Mouse (Mus musculus) cerebellum, adult 18-20 months (tissue): Measurements from ENCODE around the gene Hoxd8.

Experiments
- DNase-seq, 2 experiments: peaks; one replicate each; pipeline ENCODE4 v3.0.0; 2021

The Hoxd8 gene

DNA sequence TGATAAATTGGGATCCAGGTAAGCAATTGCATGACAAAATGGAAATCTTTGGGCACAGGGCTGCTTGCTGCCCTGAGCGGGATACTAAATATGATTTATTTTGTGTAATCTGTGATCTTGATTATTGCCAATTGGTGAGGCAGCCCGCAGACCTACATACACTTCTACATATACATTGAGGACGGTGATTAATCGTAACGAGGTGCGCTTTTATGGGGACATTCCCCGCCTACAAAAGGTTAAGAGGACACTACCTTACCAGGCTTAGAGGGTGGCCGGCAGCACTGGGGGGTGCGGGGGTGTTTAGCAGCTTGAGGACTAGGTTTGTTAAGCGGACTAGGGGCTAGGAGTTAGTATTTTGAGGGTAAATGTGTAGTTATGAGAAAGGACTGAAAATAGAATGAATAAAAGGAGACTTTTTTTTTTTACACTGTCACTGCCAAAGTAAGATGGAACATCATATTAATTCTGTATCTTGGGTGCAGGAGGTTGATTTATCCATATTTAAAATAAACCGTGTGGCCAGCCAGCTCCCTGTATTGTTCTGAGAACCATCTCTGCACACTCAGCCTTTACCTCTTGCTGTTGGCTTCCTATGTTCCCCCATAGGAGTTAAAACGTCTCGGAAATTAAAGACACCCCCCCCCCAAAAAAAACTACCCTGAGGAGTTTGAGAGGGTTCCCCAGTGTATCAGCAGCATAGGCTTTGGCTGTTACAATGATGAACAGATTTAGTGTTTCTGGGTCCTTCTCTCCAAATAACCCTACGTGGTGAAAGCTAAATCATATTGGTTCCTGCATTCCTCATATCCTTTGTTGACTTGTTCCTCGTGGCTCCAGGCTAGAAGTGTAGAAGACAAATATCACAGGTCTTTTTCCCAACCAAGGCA is 32.5 kb downstream of the Hoxd8 start:
- no peak for DNase-seq

DNA sequence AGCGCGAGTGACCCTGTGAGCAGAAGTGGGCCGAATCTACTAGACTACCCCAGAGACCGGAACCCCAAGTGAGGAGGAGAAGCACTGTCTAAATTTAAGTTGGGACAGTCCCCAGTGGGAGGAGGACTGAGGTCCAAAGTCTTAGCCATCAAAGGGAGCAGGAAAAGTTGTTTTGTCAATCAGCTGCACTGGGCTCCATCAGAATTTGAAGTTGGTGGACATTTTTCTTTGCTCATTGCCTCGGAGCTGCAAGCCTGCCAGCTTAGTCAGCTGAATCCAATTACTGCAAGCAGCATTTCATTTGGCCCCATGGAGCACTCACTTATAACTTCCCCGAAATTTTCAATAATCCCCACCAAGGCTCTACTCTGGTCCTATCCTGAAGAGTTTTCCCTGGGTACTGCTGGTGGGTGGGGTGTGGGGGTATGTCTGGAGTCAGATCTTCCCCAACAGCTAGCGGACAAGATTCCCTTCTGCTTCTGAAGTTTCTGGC is 33.2 kb downstream of the Hoxd8 start:
- DNase-seq: no peak

DNA sequence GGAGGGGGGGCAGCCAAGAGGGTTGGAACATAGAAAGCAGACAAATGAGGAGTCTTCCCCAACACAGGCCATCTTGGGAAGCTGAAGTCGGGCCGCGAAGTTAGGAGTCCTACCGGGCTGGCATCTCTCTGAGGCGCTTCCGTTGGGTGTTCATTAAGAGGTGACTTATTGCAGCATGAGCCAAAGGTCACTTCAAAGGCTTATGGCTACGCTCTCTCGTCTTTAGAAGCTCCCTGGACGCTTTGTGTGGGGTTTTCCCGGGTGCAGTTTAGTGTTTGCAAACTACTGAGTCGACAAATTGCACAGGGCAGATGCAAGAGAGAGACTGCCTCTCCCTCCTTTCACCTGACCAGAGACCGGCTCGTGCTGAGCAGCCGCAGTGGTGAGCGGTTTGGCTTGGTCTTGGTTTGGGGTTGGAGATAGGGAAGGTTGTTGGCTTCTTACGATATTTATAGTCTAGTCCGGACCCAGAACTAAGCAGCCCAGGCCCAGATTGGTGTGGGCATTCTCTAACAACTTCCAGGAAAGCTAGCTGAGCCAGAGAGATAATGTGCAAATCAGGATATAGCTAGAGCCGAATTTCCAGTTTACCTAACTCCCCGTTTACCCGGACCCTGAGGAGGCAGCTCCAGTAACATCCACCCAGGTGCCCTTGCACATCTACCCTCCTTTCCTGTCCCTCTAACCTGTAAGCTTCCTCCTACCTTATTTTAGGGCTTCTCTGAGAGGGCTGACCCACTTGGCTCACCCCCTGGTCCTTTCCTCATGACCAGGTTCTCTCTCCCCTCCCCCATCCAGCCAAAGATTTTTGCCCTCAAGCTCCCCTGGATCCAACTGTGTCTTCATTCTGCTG is 34.4 kb downstream of the Hoxd8 start:
- DNase-seq: no peak

DNA sequence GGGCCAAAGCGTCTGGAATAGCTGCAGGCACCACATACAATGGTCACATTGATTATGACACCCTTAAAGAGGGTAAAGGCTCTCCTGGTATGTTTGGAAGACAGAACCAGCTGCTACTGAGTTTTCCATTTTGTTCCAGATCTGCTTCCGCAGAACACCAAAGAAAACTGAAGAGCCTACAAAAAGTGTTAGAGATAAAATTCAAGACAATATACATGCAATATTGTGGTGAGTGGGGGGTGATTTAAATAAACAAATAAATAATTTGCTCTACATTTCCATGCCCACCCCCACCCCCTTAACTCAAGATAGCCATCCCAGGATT is 35.0 kb downstream of the Hoxd8 start:
- DNase-seq: no peak

GRCm38 (mm10) chr2:74739869-74740268 is 35.5 kb downstream of the Hoxd8 start:
- DNase-seq: no peak

GRCm38 (mm10) chr2:74740311-74741091 is 36.1 kb downstream of the Hoxd8 start:
- DNase-seq: no peak

DNA sequence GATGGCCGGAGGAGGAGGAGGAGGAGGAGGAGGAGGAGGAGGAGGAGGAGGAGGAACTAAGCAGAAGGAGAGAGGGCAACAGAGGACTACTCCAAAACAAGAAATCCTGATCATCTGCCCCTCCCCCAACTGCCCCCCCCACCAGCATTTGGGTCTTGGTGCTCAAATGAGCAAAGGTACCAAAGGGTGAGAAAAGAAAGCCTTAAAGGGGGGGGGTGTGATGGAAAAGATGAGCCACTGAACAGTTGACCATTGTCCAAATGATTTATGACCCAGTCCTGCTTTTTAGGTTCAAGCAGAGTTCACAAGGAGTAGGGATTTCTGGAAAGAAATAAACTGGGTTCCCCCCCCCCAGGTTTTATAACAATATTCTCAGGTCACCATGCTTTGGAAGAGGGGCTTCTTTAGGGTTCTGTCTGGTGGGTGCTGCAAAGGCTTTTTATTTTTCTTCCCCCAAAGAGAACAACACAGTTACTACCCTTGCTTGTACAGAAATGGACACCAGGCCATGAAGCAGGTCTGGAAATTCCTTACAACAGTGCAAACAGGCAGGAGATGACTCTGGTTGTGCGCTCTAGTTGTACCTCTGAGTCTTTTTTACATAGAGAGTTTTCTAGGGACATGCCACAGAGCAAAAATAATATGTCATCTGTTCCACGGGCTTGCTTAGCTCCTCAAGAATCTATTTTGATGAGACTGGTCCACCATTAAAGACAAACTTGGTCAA is 37.0 kb downstream of the Hoxd8 start:
- no peak for DNase-seq

- no peak for DNase-seq
Observed at GRCm38 (mm10) chr2:74741979-74742277, 37.5 kb downstream of the Hoxd8 start.

- no peak for DNase-seq
Observed at GRCm38 (mm10) chr2:74745540-74746297, 41.3 kb downstream of the Hoxd8 start.

GRCm38 (mm10) chr2:74746298-74746921 is 42.0 kb downstream of the Hoxd8 start:
- DNase-seq: no peak

GRCm38 (mm10) chr2:74747006-74747405 is 42.6 kb downstream of the Hoxd8 start:
- no peak for DNase-seq

GRCm38 (mm10) chr2:74747661-74748141 is 43.3 kb downstream of the Hoxd8 start:
- no peak for DNase-seq

GRCm38 (mm10) chr2:74748436-74748995 is 44.1 kb downstream of the Hoxd8 start:
- no peak for DNase-seq

GRCm38 (mm10) chr2:74749337-74750121 is 45.1 kb downstream of the Hoxd8 start:
- no peak for DNase-seq

GRCm38 (mm10) chr2:74750731-74751250 is 46.4 kb downstream of the Hoxd8 start:
- DNase-seq: no peak

DNA sequence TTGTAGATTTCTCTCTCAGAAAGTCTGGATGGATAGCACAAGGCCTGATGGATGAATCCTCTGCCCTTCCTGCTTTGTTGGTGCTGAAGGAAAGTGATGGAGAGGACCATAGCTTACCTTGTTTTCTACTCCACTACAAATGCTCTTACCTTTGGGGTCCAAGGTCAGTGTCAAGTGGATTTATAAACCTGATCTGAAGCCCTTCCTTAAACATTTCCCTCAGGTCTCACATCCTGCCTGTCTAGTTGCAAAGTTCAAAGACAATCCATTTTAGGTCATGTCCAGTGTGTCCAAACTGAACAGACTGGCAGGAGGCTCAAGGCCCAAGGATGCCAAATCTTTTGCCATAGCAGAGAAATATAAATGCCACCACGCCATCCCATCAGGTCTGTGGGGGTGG is 47.4 kb downstream of the Hoxd8 start:
- DNase-seq: no peak

GRCm38 (mm10) chr2:74752431-74753174 is 48.2 kb downstream of the Hoxd8 start:
- DNase-seq: no peak

DNA sequence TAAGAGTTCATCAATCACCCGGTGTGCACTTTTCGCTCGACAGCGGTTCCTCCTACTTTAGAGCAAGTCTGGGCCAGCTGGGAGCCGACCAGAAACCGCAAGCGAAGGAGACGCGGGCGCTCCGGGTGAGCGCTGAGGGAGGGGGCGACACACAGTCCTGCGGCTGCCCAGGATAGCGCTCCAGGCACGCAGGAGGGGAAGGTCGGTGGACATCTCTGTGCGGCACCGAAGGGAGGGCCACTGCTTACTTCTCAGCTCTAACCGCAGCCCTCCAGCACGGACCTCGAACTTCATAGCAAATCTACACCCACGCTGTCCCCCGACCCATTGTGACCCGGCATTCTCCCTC is 48.7 kb downstream of the Hoxd8 start:
- no peak for DNase-seq

GRCm38 (mm10) chr2:74753711-74754110 is 49.3 kb downstream of the Hoxd8 start:
- DNase-seq: no peak
